Mouse (Mus musculus) WW6 (cell line): ENCODE measurements around the gene Ltbp1.

ENCODE experiments used
- DNase-seq: peaks from one replicate; pipeline ENCODE4 v3.0.0-alpha.2; 2013; ENCODE audit warnings: low read depth, low spot score

Gene Ltbp1

DNA sequence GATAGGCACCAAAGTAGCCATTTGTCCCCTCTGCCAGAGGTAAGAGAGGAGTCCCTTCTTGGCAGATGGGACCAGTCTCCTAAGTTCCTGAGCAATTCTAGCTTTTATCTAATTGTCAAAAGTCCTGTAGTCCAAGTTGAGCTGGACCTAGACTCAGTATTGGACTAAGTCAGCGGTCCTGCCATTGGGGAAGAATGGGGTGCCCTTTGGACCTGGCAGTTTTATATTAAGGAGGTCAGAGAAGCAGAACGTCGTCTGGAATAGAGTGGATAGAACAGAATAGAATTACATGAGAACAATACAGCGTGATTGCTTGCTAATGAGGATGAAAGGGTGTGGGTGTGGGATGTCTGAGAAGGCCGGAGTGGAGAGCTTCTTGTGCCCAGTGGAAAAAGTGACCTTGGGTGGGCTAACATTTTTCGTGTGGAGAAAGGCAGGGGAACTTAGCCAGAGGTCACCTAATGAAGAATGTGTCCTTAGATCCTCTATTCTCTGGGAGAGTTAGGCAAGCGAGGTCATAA lies 167.4 kb downstream of the Ltbp1 start:
- no peak for DNase-seq

DNA sequence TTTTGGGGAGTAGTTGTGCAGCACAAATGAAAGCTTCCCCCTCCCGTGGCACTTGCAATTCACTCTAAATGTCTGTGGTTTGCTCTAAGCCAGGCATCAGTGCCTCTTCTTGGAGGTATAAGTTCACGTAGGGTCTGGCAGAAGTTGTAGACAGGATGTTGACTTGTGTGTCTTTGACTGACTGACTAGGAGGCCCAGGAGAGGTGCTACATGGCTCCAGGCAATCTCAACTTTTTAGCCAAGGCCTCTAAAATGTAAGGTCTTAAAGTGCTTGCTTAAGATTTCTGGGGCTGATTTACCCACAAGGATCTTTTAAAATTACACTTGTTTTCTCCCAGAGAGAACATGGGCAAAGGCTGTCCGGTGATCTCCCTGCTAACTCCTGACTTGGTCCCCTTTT lies 169.1 kb downstream of the Ltbp1 start:
- DNase-seq, result no peak

DNA sequence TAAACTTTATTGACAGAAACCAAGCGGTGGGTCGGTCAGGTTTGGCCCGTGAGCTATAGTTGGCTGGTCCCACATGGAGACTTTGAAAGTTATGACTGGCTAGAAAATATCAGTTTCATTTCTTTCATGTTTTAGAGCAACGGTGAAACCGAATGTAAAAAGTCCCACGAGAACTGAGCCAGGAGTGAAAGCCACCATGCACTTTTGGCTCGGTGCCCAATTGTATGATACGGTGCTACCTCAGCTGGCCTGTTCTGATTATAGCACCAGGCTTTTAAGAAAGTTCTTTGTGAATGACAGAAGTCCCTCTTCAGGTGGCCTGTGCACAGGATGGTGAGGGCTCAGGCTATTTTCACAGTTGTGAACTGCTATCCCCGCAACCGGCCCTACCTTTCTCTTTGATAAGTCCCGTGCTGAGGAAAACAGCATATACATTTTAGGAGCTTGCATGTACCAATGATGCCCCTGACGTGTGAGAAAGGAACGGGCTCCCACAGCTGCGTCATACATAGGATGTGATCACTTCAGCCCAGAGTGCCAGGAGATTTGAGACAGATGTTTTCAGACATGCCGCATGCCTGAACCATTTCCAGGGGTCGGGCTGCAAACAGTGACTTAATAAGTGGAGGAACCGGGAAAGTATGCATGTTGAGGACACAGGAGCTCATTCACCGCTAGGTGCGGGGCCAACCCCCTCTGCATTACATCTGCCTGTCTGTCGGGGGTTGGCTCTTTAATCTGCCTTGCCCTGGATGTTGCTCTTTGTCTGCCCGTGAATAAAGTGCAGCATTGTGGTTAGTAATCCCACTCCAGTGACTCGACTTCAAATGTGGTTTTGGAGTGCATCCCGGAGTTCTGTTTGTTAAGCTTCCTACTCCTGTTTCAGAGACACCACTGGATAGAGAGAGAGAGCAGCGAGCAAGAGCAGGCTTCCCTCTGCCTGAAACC lies 172.8 kb downstream of the Ltbp1 start:
- DNase-seq, result no peak

DNA sequence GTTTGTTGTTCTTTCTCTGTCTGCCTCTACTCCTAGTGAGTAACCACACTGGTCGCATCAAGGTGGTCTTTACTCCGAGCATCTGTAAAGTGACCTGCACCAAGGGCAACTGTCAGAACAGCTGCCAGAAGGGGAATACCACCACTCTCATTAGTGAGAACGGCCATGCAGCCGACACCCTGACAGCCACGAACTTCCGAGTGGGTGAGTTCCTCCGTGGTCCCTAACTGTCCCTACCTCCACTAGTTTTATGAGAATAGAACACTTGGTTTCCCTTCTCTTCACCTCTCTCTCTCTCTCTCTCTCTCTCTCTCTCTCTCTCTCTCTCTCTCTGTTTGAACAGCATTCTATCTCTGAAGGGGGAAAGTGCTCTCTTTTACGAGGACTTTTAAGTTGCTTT lies 173.6 kb downstream of the Ltbp1 start:
- DNase-seq, result no peak

DNA sequence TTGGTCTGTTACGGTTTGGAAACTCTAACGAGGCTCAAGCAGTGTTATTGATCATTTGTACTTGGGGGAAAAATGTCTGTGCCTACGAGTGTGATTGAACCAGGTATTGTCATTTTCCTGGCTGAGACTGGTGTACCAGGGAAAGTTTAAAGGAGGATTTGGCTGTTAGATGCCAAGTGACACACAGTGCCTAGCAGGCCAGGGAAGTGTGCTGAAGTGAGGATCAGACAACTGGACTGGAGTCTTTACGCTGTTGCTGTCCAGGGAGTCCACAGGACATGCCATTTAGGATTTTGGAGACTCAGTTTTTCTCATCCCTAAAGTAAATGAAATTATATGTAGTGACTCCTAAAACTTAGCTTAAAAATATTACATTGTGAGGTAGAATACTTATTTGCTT lies 174.9 kb downstream of the Ltbp1 start:
- DNase-seq, result no peak

DNA sequence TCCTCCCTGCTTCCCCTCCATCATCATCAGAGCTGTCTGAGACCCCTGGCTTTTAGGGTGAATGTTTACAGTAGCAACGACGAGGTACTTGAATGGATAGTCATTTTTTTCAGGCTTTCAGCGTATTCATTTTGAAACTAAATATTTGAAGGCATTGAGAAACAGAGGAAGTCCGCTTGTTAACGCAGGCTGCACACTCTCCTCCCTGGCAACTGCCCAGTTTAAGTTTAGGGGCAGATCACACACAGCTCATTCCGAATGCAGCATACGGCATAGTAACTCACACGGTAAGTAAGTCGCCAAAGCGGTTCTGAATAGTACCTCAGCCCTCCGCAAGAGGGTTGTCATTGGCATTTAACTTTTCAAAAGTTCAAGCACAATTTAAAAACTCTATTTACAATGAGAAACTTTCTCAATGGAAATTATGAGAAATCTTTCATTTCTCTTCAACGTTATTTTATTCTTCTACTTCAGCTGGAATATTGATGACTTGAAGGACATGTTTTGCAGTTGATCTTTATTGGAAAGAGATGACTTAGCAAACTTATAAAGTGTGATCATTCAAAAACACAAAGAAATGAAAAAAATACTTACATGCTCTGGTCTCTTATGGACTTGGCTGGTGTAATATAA lies 175.7 kb downstream of the Ltbp1 start:
- DNase-seq, result no peak

DNA sequence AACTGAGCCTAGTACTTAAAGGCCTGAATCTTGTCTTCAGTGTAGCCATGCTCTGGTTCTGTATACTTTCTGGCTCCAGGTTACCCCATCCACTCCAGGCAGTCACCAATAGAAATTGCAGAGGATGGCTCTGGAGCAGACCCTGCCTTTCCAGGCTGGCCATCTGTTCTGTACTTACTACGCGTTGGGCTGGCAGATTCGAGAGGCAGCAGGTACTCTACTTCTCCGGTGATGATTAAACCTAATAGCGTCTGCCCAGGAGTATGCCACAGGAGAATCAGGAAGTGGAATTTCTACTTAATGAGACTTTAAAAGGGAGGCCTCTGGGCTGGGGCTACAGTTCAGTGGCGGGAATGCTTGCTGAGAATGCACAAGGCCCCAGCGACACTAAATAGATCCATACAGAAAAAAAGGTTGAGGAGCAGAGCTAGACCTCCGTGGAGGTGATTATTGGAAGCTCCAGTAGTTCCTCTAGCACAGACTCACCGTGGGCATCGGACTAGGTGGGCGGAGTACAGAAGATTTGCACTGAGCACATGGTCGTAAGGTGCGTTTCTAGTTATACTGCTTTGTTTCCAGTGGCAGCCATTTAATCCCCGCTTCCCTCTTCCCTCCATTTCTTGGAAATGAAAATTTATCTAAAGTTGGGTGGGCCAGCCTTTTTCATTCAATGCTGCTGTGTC lies 177.1 kb downstream of the Ltbp1 start:
- no peak for DNase-seq

DNA sequence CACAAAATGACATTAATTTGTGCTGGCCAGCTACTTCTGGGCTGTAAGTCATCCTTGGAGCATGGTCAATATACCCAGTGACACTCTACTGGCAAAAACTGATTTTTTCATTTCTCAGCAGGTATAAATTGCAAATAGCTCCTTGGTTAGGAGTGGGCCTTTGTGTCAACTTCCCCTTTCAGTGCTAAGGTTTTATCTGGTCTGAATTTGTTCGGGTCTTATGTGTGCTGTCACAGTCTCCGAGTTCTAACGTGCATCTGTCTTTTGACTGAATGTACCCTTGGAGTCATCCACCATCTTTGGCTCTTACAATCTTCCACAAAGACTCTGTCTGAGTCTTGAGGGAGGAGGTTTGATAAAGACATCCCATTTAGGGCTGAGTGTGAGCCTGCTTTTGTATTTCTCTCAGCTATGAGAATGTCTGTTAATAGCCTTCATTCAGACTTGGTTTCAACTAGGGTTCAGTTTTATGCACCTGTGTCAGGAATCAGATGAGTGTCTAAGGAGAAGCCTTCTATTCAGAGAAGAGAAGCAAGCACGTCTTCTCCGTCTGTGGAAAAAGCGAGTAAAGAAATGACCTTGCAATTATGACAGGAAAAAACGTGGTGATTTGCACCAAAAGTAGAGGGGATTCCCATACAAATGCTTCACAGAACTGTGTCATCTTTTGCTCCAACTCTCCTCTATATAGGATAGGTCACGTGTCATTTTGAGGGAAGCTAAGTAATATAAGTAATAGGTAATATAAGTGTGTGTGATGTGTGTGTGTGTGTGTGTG lies 181.6 kb downstream of the Ltbp1 start:
- no peak for DNase-seq

DNA sequence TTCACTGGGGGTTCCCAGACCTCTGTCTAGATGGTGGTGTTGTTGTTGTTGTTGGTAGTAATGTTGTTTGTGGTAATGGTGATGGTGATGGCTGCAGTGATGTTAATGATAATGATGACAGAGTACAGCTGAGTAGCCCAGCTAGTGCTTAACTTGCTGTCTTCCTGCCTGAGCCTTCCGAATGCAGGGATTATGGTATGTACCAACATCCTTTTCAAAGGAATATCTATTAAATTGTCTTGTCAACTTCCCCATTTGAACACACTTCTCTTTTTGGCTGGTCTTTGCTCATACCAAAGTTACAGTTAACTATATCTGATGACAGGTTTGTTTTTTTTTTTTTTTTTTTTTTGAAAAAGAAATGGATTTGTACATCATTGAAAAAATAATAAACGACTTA lies 191.6 kb downstream of the Ltbp1 start:
- no peak for DNase-seq

DNA sequence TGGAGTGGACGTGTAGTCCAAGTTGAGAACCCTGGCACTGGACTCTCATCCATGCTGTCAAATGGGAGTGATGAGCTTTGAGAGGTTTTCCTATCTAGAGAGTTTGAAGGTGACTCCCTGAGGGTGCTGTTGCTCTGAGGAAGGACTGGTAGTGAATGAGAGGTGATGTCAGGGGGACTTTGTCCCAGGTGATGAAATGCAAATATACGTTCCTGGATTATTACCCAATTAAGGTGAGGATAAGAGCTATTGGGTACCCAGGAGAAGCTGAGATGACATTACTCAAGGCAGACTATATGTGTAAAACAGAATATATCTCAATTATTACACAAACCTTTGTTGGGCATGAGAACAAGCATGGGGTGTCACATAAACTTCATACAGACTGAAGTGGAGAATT lies 193.4 kb downstream of the Ltbp1 start:
- no peak for DNase-seq

DNA sequence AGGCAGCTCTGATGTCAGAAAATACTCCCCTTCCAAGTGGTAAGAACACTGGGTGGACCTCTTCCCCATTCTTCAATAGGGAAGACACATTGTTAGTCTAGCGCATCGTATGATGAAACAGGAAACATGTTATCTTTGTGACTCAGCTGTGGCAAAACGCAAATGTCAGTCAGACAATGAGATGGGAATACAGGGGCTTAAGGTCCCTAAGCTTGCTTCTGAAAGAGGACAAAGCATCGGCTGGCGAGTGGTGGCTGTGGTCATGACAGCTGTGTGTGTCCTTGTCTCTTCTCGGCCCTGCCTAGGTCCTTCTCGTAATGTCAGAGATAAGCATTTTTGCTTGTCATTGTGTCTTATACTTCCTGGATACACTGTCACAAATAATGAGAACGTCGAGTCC lies 194.3 kb downstream of the Ltbp1 start:
- no peak for DNase-seq

DNA sequence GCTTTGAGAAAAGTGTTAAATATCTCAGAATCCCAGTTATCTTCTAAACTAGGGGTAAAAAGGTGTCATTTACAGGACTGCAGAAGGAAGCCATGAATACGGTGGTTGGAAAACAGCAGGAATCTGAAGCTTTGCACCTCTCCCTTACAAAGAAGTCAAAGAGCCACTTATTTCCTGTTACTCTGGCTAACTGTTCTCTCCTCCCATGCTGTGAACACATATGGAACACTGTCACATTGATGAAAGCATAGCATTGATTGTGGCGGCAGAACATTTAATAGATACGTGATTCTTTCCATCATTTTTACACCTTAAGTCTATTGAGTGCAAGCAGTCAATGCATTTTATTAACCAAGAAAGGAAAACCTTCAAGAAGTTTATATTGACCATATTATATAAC lies 196.9 kb downstream of the Ltbp1 start:
- no peak for DNase-seq

DNA sequence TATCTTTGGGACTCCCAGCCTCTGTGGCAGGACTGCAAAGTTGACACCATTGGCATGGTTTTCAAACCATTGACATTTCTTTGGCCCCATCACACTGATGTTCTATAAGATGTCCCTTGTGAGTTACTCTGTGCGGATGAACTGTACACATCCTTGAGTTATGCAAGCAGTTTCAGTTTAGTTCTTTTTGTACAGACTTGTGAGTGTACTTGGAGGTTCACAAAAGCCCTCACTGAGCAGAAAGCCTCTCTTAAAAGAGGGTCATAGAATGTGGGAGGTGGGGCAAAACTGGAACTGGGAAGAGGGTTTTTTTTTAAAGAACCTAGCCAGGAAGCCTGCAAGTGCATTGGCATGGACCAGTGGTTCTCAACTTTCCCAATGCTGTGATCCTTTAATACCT lies 198.7 kb downstream of the Ltbp1 start:
- DNase-seq, result no peak

DNA sequence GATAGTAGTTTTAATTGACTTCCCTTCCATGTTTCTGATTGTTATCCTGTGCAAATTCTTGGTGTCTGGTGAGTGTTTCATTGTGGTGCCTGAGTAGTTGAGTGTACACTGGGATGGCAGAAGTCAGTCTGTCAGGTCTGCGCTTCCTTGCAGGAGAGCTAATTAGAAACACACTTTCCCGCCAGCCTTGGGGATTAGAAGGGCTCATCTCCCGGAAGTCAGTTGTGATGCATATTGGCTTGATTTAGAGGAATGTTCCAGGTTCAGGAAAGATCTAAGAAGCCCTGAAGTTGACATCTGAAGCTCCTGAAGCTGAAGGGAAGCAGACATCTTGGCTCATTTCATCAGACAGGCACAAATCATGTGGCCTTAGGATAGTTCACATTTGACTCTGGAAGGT lies 200.9 kb downstream of the Ltbp1 start:
- no peak for DNase-seq

DNA sequence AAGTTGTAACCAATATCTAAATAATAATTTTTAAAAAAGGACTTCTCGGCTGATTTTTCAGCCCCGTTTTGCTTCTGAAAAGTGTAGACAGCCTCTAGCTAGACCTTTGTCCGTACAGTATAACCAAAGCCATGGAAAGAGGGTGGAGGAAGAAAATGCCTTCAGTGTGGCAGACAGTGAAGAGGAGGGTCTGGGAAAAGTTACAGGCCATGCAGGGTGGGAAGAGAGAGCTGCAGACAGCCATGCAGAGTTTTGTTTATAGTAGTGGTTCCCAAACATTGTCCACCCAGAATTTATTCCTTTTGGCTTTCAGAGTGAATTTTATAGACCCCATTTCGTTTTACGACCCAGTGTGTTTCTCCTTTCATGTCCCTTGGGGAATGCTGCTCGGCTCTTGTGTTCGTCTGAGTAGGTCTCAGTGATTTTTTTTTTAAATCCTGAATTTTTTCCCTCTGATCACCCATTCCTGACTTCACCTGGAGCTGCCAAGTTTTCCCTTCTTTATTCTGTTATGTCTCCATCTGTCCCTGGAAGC lies 202.9 kb downstream of the Ltbp1 start:
- DNase-seq, result no peak

DNA sequence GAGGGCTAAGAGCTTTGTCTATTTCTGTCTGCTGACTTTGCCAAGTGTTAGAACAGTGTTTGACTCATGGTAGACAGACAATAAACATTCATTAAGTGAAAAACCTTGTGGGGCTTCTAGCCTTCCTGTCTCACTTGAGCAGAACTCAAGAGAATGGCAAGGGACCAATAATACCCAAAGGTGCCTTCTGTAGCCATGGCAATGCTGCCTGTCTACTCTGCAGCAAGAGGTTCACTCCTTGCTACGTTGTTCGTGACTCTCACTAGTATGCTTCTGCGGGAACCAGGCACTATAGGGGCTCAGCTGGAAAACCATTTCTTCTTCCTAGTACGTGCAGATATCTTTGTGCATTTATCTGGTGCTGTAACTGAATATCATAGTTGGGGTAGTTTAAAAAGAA lies 205.2 kb downstream of the Ltbp1 start:
- DNase-seq, result no peak

DNA sequence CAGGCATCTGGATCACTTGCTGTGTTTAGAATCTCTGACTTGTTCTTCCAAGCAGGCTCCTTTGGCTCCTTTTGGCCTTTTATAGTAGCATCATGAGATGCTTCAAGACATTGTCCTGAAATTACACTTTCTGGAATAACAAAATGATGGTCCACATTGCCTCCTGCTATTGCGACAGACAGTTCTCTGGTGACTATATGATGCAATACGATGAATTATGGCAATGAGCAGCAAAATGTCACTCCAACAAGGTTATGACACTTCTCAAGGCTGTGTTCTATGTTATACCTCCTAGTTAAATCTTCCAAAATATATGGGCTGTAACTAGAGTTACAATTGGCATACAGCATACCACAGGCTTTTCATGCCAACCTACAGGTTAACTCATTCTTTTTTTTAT lies 211.0 kb downstream of the Ltbp1 start:
- no peak for DNase-seq

DNA sequence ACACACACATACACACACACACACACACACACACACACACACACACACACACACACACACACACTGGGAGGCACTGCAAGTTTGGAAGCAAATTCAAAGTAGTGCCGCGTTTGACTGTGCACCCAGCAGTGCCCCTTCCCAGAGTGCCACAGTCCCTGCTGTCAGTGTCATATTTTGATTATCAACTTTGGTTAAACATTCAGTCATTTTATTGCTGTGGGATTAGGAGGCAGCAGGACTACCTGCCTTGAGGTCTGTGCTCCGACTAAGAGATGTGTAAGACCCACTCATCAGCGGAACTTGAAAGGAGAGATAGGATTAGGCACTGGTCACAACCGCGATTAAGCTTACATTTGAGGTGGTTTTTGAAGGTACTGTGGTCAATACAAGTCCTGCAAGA lies 213.3 kb downstream of the Ltbp1 start:
- no peak for DNase-seq

DNA sequence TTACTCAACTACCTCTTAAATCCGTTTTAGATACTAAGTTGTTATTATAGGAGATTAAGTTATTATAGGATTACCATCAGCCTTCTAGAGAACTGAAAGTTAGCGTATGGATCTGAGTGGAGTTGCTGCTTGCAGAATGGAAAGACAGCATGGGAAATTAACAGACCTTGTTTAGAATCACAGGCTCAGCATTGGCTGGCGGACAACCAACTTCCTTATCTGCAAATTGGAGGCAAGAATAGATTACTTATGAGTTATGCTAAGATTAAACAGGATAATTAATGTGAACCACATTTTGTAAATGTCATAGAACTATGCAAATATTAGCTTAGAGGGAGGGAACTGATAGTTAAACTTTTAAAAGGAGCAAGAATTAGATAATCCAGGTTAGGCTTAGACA lies 223.0 kb downstream of the Ltbp1 start:
- no peak for DNase-seq

DNA sequence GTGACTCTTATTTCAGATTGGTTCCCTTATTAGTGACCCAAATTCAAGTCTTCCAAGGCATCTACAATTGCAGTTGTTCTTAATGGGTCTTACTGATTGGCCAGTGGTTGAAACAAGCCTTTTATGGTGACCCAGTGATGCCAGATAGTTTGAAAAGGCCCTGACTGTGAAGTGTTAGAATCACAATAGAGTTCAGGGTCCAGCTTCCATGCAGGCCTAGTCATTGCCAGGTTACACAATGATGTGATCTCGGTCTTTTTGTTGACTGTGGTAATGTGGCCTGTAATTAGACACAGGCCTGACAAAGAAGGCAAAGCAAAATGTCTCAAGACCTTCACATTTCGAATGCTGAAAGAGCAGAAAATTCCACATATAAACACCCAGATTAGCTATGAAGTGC lies 227.8 kb downstream of the Ltbp1 start:
- no peak for DNase-seq

DNA sequence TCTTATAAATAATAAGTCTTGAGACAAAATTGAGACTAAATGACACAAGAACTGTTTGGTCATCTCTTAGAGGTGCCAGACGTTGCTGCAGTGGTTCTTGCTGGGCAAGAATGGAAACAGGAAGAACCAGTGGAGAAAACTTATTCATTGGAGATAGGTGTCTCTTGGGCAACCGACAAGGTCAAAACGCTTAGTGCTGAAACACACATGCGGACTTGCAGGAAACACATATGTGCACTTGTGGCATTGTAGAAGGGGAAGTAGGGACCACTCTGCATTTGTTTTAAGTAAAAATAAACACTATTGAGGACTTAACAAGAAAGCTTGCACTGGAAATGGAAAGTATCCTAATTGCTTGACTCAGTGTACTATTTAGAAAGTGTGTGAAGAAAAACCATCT lies 228.6 kb downstream of the Ltbp1 start:
- DNase-seq, result no peak
